Mouse (Mus musculus) yolk sac, embryonic 10.5 days (tissue): ENCODE measurements around the gene Prdm1.

Experiments
- DNase-seq: peaks from one replicate; pipeline ENCODE4 v3.0.0-alpha.2; 2017; ENCODE audit warnings: low spot score

Gene Prdm1

GRCm38 (mm10) chr10:44418901-44419300 is 109.4 kb downstream of the Prdm1 start:
- no peak for DNase-seq

GRCm38 (mm10) chr10:44415576-44415975 is 112.7 kb downstream of the Prdm1 start:
- no peak for DNase-seq

- DNase-seq: no peak
Observed at GRCm38 (mm10) chr10:44409958-44410357, 118.3 kb downstream of the Prdm1 start.

- peak; percentile 14 for DNase-seq
Observed at GRCm38 (mm10) chr10:44409054-44409453, 119.2 kb downstream of the Prdm1 start.

- DNase-seq: no peak
Observed at GRCm38 (mm10) chr10:44403415-44403814, 124.9 kb downstream of the Prdm1 start.

- no peak for DNase-seq
Observed at GRCm38 (mm10) chr10:44401600-44401999, 126.7 kb downstream of the Prdm1 start.

GRCm38 (mm10) chr10:44400602-44401001 is 127.7 kb downstream of the Prdm1 start:
- DNase-seq: no peak

GRCm38 (mm10) chr10:44400119-44400518 is 128.2 kb downstream of the Prdm1 start:
- no peak for DNase-seq

GRCm38 (mm10) chr10:44392855-44393254 is 135.4 kb downstream of the Prdm1 start:
- DNase-seq: no peak

- DNase-seq: no peak
Observed at GRCm38 (mm10) chr10:44391509-44392290, 136.6 kb downstream of the Prdm1 start.

- DNase-seq: no peak
Observed at GRCm38 (mm10) chr10:44390286-44390685, 138.0 kb downstream of the Prdm1 start.

- no peak for DNase-seq
Observed at GRCm38 (mm10) chr10:44388706-44389233, 139.5 kb downstream of the Prdm1 start.
